Mouse (Mus musculus) G1E (cell line): ENCODE data around the gene Olfr1151. TPM values are rescaled to one million over a fixed set of nuclear protein-coding genes. Genes with fewer than 3 reads are reported as not detected.

Source experiments
- ATAC-seq: 2 replicates; pipeline ENCODE4 v1.8.0; 2016; ENCODE audit warnings: mild to moderate bottlenecking; ENCODE audit not compliant: insufficient number of reproducible peaks, poor library complexity, low FRiP score, severe bottlenecking; ENCODE audit errors: extremely low read depth
- DNase-seq: peaks from one replicate; pipeline ENCODE4 v3.0.0; 2012; ENCODE audit warnings: low spot score
- H3K27me3 ChIP-seq: 2 replicates; pipeline ENCODE4 v1.6.1; 2012; ENCODE audit warnings: mild to moderate bottlenecking, low read length, inconsistent platforms; ENCODE audit not compliant: insufficient read depth
- H3K36me3 ChIP-seq: replicated peaks from 2 replicates; pipeline ENCODE3; 2012; ENCODE audit warnings: mild to moderate bottlenecking, inconsistent platforms
- H3K4me1 ChIP-seq: 2 replicates; pipeline ENCODE4 v1.6.1; 2012; ENCODE audit warnings: low read depth, low read length, inconsistent platforms, mixed read lengths; ENCODE audit not compliant: insufficient read depth
- H3K4me3 ChIP-seq: 2 replicates; pipeline ENCODE4 v1.5.1; 2012; ENCODE audit warnings: low read depth, mild to moderate bottlenecking, inconsistent platforms, low read length, moderate library complexity, mixed read lengths
- H3K9me3 ChIP-seq: replicated peaks from 2 replicates; pipeline ENCODE4 v1.6.1; 2012; ENCODE audit warnings: inconsistent platforms
- CTCF ChIP-seq: IDR thresholded peaks from 2 replicates; pipeline ENCODE4 v1.5.1; 2012; ENCODE audit warnings: low read depth, low read length, inconsistent platforms, mixed read lengths
- GATA1 ChIP-seq: IDR thresholded peaks from 2 replicates; pipeline ENCODE4 v1.6.1; 2012; ENCODE audit warnings: borderline replicate concordance, low read length, inconsistent platforms, mixed read lengths
- GATA2 ChIP-seq: IDR thresholded peaks from 2 replicates; pipeline ENCODE4 v1.6.1; 2012; ENCODE audit warnings: low read depth, low read length, inconsistent platforms, borderline replicate concordance
- POLR2AphosphoS5 ChIP-seq: IDR thresholded peaks from 2 replicates; pipeline ENCODE4 v1.6.1; 2012; ENCODE audit warnings: low read depth, low read length, inconsistent platforms; ENCODE audit not compliant: insufficient replicate concordance
- TAL1 ChIP-seq: conservative IDR thresholded peaks from 2 replicates; pipeline ENCODE4 v1.6.1; 2012; ENCODE audit warnings: low read depth, low read length, inconsistent platforms, mixed read lengths
- polyA plus RNA-seq: library from polyadenylated mRNA; stranded (reverse); fragments of >175 nt; gene quantifications from 2 replicates; pipeline ENCODE4 v1.2.3, GENCODE M21; 2012
- total RNA-seq, 2 experiments: library from RNA; stranded (forward) in 1 of 2; stranded (reverse) in 1 of 2; fragments of 200-1000 nt in 1 of 2; fragments of >200 nt in 1 of 2; fragmentation: Nextera tagmentation in 1 of 2; gene quantifications; 2 replicates each; pipeline ENCODE4 v1.2.3; 2014 to 2017

Gene Olfr1151
- total RNA-seq (2014; fragmentation: Nextera tagmentation) (not detected in 2 replicates), total RNA-seq (2017) (0.38 TPM in 1 of 2 replicates, not detected in the other), polyA plus RNA-seq (not detected in 2 replicates)

GRCm38 (mm10) chr2:87855562-87855961 is at the start of gene Olfr1151:
Gene Olfr1151 (plus strand): TSS chr2:87855862.
- TF ChIP-seq TAL1: no peak
- no peak for TF ChIP-seq GATA2
- TF ChIP-seq GATA1: no peak
- no peak for TF ChIP-seq CTCF
- no peak for TF ChIP-seq POLR2AphosphoS5
- DNase-seq: no peak

DNA sequence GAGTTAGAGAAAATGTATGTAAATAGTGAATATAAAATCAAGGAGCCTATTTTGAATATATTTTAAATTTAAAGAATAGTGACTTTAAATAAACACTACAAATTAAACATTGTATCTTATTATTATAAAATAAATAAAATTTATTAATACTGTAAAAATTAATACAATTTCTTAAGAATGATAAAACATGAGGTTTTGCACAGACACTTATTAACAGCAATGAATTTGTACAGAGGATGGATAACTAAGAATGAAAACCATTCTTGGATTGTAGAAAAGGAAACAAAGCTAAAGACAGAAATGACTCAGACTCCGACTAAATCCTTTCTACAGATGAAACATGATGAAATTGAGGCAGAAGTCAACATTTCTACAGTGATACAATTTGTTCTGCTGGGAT is 46.1 kb upstream of the Olfr1151 start, which contains the start of gene Olfr1145:
Gene Olfr1145, plus strand, starts transcription at position 301 of the 400 bp plus-strand sequence.
- H3K9me3 ChIP-seq: no peaks in the 10 kb centered on the region
- no peaks in the 10 kb centered on the region for H3K36me3 ChIP-seq
- TF ChIP-seq TAL1 (no peak), GATA2 (no peak), CTCF (no peak), POLR2AphosphoS5 (no peak), GATA1 (no peak)
- DNase-seq (no peak), ATAC-seq (no peak)
- H3K4me3 ChIP-seq: no peak within 1 kb of the TSS
- H3K4me1 ChIP-seq: no peaks in the 10 kb centered on the region
- H3K27me3 ChIP-seq: no peaks in the 10 kb centered on the region

More at GRCm38 (mm10) chr2:87855562-87855961, at the start of gene Olfr1151:
- Histone ChIP-seq H3K4me1 (no peaks in the 10 kb centered on the region), H3K36me3 (no peaks in the 10 kb centered on the region), H3K9me3 (no peaks in the 10 kb centered on the region), H3K27me3 (no peaks in the 10 kb centered on the region), H3K4me3 (no peak within 1 kb of the TSS)
- ATAC-seq: no peak

GRCm38 (mm10) chr2:87830233-87830632 is 25.4 kb upstream of the Olfr1151 start, which contains the start of gene Olfr1148:
Gene Olfr1148 (plus strand): TSS chr2:87830533.
- Histone ChIP-seq H3K36me3 (no peaks in the 10 kb centered on the region), H3K27me3 (no peaks in the 10 kb centered on the region), H3K4me3 (no peak within 1 kb of the TSS), H3K9me3 (no peaks in the 10 kb centered on the region), H3K4me1 (no peaks in the 10 kb centered on the region)
- no peak for TF ChIP-seq GATA1
- DNase-seq (no peak), ATAC-seq (no peak)

GRCm38 (mm10) chr2:87843693-87844092 is 12.0 kb upstream of the Olfr1151 start, which contains the start of gene Olfr1150-ps1:
Gene Olfr1150-ps1 (plus strand): TSS chr2:87843993.
- Histone ChIP-seq H3K36me3 (no peaks in the 10 kb centered on the region), H3K4me3 (no peak within 1 kb of the TSS), H3K27me3 (no peaks in the 10 kb centered on the region), H3K4me1 (no peaks in the 10 kb centered on the region), H3K9me3 (no peaks in the 10 kb centered on the region)
- TF ChIP-seq POLR2AphosphoS5: no peak
- no peak for TF ChIP-seq TAL1
- TF ChIP-seq GATA2: no peak
- no peak for TF ChIP-seq GATA1
- TF ChIP-seq CTCF: no peak
- DNase-seq (no peak), ATAC-seq (no peak)

- no peak for DNase-seq
- H3K36me3 ChIP-seq: no peaks in the 10 kb centered on the region
- no peaks in the 10 kb centered on the region for H3K4me1 ChIP-seq
- no peak for ATAC-seq
- H3K4me3 ChIP-seq: no peak within 1 kb of the TSS
- TF ChIP-seq GATA2 (no peak), TAL1 (no peak), POLR2AphosphoS5 (no peak), CTCF (no peak), GATA1 (no peak)
- no peaks in the 10 kb centered on the region for H3K27me3 ChIP-seq
- 0 out of 2 replicates have a peak, but pooled peaks cover 6% of the 10 kb centered on the region for H3K9me3 ChIP-seq
Observed at GRCm38 (mm10) chr2:87866192-87866591, 10.5 kb downstream of the Olfr1151 start, which contains the start of gene Olfr1152. Gene Olfr1152 (plus strand): TSS chr2:87866492.

DNA sequence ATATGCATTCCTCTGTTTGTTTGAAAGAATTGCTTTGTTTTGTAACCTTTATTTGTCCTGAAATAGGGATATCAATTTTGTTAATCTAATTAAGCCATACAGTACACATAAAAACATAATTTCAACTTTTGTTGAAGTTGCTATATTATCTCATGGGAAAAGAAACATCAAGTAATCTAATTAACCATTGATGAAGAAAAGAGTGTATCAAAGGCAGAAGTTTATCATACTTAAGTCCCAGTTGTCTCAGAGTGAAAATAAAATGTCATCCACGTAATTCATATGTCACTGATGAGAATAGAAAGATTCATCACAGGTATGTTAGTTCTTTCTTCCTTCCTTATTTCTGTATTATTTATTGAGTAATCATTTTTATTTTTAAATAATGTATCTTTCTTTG is 39.0 kb downstream of the Olfr1151 start, which contains the start of gene Olfr1153:
Gene Olfr1153, plus strand, starts transcription at position 301 of the 400 bp plus-strand sequence.
- DNase-seq: no peak
- ATAC-seq: no peak
- Histone ChIP-seq H3K36me3 (no peaks in the 10 kb centered on the region), H3K4me1 (no peaks in the 10 kb centered on the region), H3K9me3 (0 out of 2 replicates have a peak, but pooled peaks cover 4% of the 10 kb centered on the region), H3K27me3 (no peaks in the 10 kb centered on the region), H3K4me3 (no peak within 1 kb of the TSS)
- no peak for TF ChIP-seq CTCF

GRCm38 (mm10) chr2:87905066-87905465 is 49.4 kb downstream of the Olfr1151 start, which contains the start of gene Olfr1154:
Gene Olfr1154 (minus strand): TSS chr2:87905166.
- ATAC-seq (no peak), DNase-seq (no peak)
- Histone ChIP-seq H3K9me3 (no peaks in the 10 kb centered on the region), H3K36me3 (no peaks in the 10 kb centered on the region), H3K4me3 (no peak within 1 kb of the TSS), H3K27me3 (no peaks in the 10 kb centered on the region), H3K4me1 (no peaks in the 10 kb centered on the region)
- no peak for TF ChIP-seq TAL1
- TF ChIP-seq CTCF: no peak
- TF ChIP-seq GATA1: no peak
- TF ChIP-seq GATA2: no peak
- no peak for TF ChIP-seq POLR2AphosphoS5

Other genes starting within 250 kb of the Olfr1151 start
Only the 20 nearest of the 30 such genes appear.
- not detected in 2 replicates for gene Olfr1136, start 161.9 kb upstream of the Olfr1151 start, total RNA-seq (2014; fragmentation: Nextera tagmentation)
- gene Olfr1136, start 161.9 kb upstream of the Olfr1151 start, total RNA-seq (2017): 0.17 TPM in 1 of 2 replicates, not detected in the other
- not detected in 2 replicates for gene Olfr1136, start 161.9 kb upstream of the Olfr1151 start, polyA plus RNA-seq
- gene Olfr1137, start 142.7 kb upstream of the Olfr1151 start, total RNA-seq (2014; fragmentation: Nextera tagmentation): not detected in 2 replicates
- 0.11 and 0.29 TPM in 2 replicates for gene Olfr1137, start 142.7 kb upstream of the Olfr1151 start, total RNA-seq (2017)
- not detected in 2 replicates for gene Olfr1137, start 142.7 kb upstream of the Olfr1151 start, polyA plus RNA-seq
- gene Olfr1138, start 115.9 kb upstream of the Olfr1151 start, total RNA-seq (2014; fragmentation: Nextera tagmentation): not detected in 2 replicates
- gene Olfr1138, start 115.9 kb upstream of the Olfr1151 start, total RNA-seq (2017): 0.33 TPM in 1 of 2 replicates, not detected in the other
- not detected in 2 replicates for gene Olfr1138, start 115.9 kb upstream of the Olfr1151 start, polyA plus RNA-seq
- gene Olfr1140, start 112.1 kb upstream of the Olfr1151 start, total RNA-seq (2014; fragmentation: Nextera tagmentation): not detected in 2 replicates
- 0.16 TPM in 1 of 2 replicates, not detected in the other for gene Olfr1140, start 112.1 kb upstream of the Olfr1151 start, total RNA-seq (2017)
- gene Olfr1140, start 112.1 kb upstream of the Olfr1151 start, polyA plus RNA-seq: not detected in 2 replicates
- not detected in 2 replicates for gene Olfr1141, start 101.9 kb upstream of the Olfr1151 start, total RNA-seq (2014; fragmentation: Nextera tagmentation)
- gene Olfr1141, start 101.9 kb upstream of the Olfr1151 start, total RNA-seq (2017): 0.17 TPM in 1 of 2 replicates, not detected in the other
- gene Olfr1141, start 101.9 kb upstream of the Olfr1151 start, polyA plus RNA-seq: not detected in 2 replicates
- not detected in 2 replicates for gene Olfr152, start 76.4 kb upstream of the Olfr1151 start, total RNA-seq (2014; fragmentation: Nextera tagmentation)
- 0.16 TPM in 1 of 2 replicates, not detected in the other for gene Olfr152, start 76.4 kb upstream of the Olfr1151 start, total RNA-seq (2017)
- not detected in 2 replicates for gene Olfr152, start 76.4 kb upstream of the Olfr1151 start, polyA plus RNA-seq
- not detected in 2 replicates for gene Olfr1143, start 55.3 kb upstream of the Olfr1151 start, total RNA-seq (2014; fragmentation: Nextera tagmentation)
- gene Olfr1143, start 55.3 kb upstream of the Olfr1151 start, total RNA-seq (2017): 0.05 and 0.29 TPM in 2 replicates
- not detected in 2 replicates for gene Olfr1143, start 55.3 kb upstream of the Olfr1151 start, polyA plus RNA-seq
- gene Olfr1145, start 46.0 kb upstream of the Olfr1151 start, total RNA-seq (2014; fragmentation: Nextera tagmentation): not detected in 2 replicates
- gene Olfr1145, start 46.0 kb upstream of the Olfr1151 start, total RNA-seq (2017): not detected in 2 replicates
- gene Olfr1145, start 46.0 kb upstream of the Olfr1151 start, polyA plus RNA-seq: not detected in 2 replicates
- not detected in 2 replicates for gene Olfr1148, start 25.3 kb upstream of the Olfr1151 start, total RNA-seq (2014; fragmentation: Nextera tagmentation)
- 0.11 TPM in 1 of 2 replicates, not detected in the other for gene Olfr1148, start 25.3 kb upstream of the Olfr1151 start, total RNA-seq (2017)
- not detected in 2 replicates for gene Olfr1148, start 25.3 kb upstream of the Olfr1151 start, polyA plus RNA-seq
- gene Olfr1150-ps1, start 11.9 kb upstream of the Olfr1151 start, total RNA-seq (2014; fragmentation: Nextera tagmentation): not detected in 2 replicates
- gene Olfr1150-ps1, start 11.9 kb upstream of the Olfr1151 start, total RNA-seq (2017): 0.06 TPM in 1 of 2 replicates, not detected in the other
- not detected in 2 replicates for gene Olfr1150-ps1, start 11.9 kb upstream of the Olfr1151 start, polyA plus RNA-seq
- gene Olfr1152, start 10.6 kb downstream of the Olfr1151 start, total RNA-seq (2014; fragmentation: Nextera tagmentation): not detected in 2 replicates
- 0.12 and 0.16 TPM in 2 replicates for gene Olfr1152, start 10.6 kb downstream of the Olfr1151 start, total RNA-seq (2017)
- not detected in 2 replicates for gene Olfr1152, start 10.6 kb downstream of the Olfr1151 start, polyA plus RNA-seq
- gene Olfr1153, start 39.1 kb downstream of the Olfr1151 start, total RNA-seq (2014; fragmentation: Nextera tagmentation): not detected in 2 replicates
- gene Olfr1153, start 39.1 kb downstream of the Olfr1151 start, total RNA-seq (2017): 0.12 and 0.27 TPM in 2 replicates
- not detected in 2 replicates for gene Olfr1153, start 39.1 kb downstream of the Olfr1151 start, polyA plus RNA-seq
- not detected in 2 replicates for gene Olfr1154, start 49.3 kb downstream of the Olfr1151 start, total RNA-seq (2014; fragmentation: Nextera tagmentation)
- not detected in 2 replicates for gene Olfr1154, start 49.3 kb downstream of the Olfr1151 start, total RNA-seq (2017)
- not detected in 2 replicates for gene Olfr1154, start 49.3 kb downstream of the Olfr1151 start, polyA plus RNA-seq
- gene Olfr1155, start 89.3 kb downstream of the Olfr1151 start, total RNA-seq (2014; fragmentation: Nextera tagmentation): not detected in 2 replicates
- gene Olfr1155, start 89.3 kb downstream of the Olfr1151 start, total RNA-seq (2017): 0.06 and 0.33 TPM in 2 replicates
- not detected in 2 replicates for gene Olfr1155, start 89.3 kb downstream of the Olfr1151 start, polyA plus RNA-seq
- gene Olfr1156, start 97.2 kb downstream of the Olfr1151 start, total RNA-seq (2014; fragmentation: Nextera tagmentation): not detected in 2 replicates
- 0.16 and 0.29 TPM in 2 replicates for gene Olfr1156, start 97.2 kb downstream of the Olfr1151 start, total RNA-seq (2017)
- gene Olfr1156, start 97.2 kb downstream of the Olfr1151 start, polyA plus RNA-seq: not detected in 2 replicates
- gene Olfr1157, start 112.4 kb downstream of the Olfr1151 start, total RNA-seq (2014; fragmentation: Nextera tagmentation): not detected in 2 replicates
- not detected in 2 replicates for gene Olfr1157, start 112.4 kb downstream of the Olfr1151 start, total RNA-seq (2017)
- not detected in 2 replicates for gene Olfr1157, start 112.4 kb downstream of the Olfr1151 start, polyA plus RNA-seq
- not detected in 2 replicates for gene Olfr74, start 118.8 kb downstream of the Olfr1151 start, total RNA-seq (2014; fragmentation: Nextera tagmentation)
- not detected in 2 replicates for gene Olfr74, start 118.8 kb downstream of the Olfr1151 start, total RNA-seq (2017)
- gene Olfr74, start 118.8 kb downstream of the Olfr1151 start, polyA plus RNA-seq: not detected in 2 replicates
- not detected in 2 replicates for gene Olfr1158, start 134.3 kb downstream of the Olfr1151 start, total RNA-seq (2014; fragmentation: Nextera tagmentation)
- gene Olfr1158, start 134.3 kb downstream of the Olfr1151 start, total RNA-seq (2017): 0.29 TPM in 1 of 2 replicates, not detected in the other
- gene Olfr1158, start 134.3 kb downstream of the Olfr1151 start, polyA plus RNA-seq: not detected in 2 replicates
- gene Olfr1160, start 152.4 kb downstream of the Olfr1151 start, total RNA-seq (2014; fragmentation: Nextera tagmentation): not detected in 2 replicates
- 0.16 and 0.29 TPM in 2 replicates for gene Olfr1160, start 152.4 kb downstream of the Olfr1151 start, total RNA-seq (2017)
- gene Olfr1160, start 152.4 kb downstream of the Olfr1151 start, polyA plus RNA-seq: not detected in 2 replicates
- not detected in 2 replicates for gene Olfr1161, start 166.9 kb downstream of the Olfr1151 start, total RNA-seq (2014; fragmentation: Nextera tagmentation)
- 0.23 TPM in 1 of 2 replicates, not detected in the other for gene Olfr1161, start 166.9 kb downstream of the Olfr1151 start, total RNA-seq (2017)
- gene Olfr1161, start 166.9 kb downstream of the Olfr1151 start, polyA plus RNA-seq: not detected in 2 replicates